Mouse (Mus musculus) hindbrain, embryonic 14.5 days (tissue): ENCODE data around the gene Stk10. TPM values are rescaled to one million over a fixed set of nuclear protein-coding genes. Genes with fewer than 3 reads are reported as not detected.

Experiments used
- ATAC-seq: fragments of 200-750 bp; cut with Nextera tagmentation; 2 replicates; pipeline ENCODE4 v1.8.0; 2017; ENCODE audit warnings: moderate number of reproducible peaks, mild to moderate bottlenecking, moderate TSS enrichment, moderate library complexity; ENCODE audit not compliant: low FRiP score
- DNase-seq: peaks from one replicate; pipeline ENCODE4 v3.0.0-alpha.2; 2015; ENCODE audit warnings: low spot score
- H3K27ac ChIP-seq: fragments of 300-500 bp; sonication (generic); 2 replicates; pipeline ENCODE4 v1.5.1; 2014; ENCODE audit warnings: mild to moderate bottlenecking, moderate library complexity
- H3K27me3 ChIP-seq: fragments of 300-500 bp; sonication (generic); 2 replicates; pipeline ENCODE4 v1.6.1; 2014; ENCODE audit warnings: mild to moderate bottlenecking, low read length, mixed read lengths; ENCODE audit not compliant: control insufficient read depth, insufficient read depth
- H3K36me3 ChIP-seq: fragments of 300-500 bp; sonication (generic); replicated peaks from 2 replicates; pipeline ENCODE4 v1.6.1; 2014; ENCODE audit not compliant: control insufficient read depth, insufficient read depth
- H3K4me1 ChIP-seq: fragments of 300-500 bp; sonication (generic); replicated peaks from 2 replicates; pipeline ENCODE4 v1.6.1; 2014; ENCODE audit warnings: antibody characterized with exemption, low read length, mixed read lengths; ENCODE audit not compliant: control insufficient read depth, insufficient read depth
- H3K4me2 ChIP-seq: fragments of 300-500 bp; sonication (generic); replicated peaks from 2 replicates; pipeline ENCODE4 v1.6.1; 2014; ENCODE audit warnings: mild to moderate bottlenecking, moderate library complexity
- H3K4me3 ChIP-seq: fragments of 300-500 bp; sonication (generic); replicated peaks from 2 replicates; pipeline ENCODE4 v1.5.1; 2014; ENCODE audit warnings: mild to moderate bottlenecking, low read length
- H3K9ac ChIP-seq: fragments of 300-500 bp; sonication (generic); 2 replicates; pipeline ENCODE4 v1.6.1; 2014
- H3K9me3 ChIP-seq: fragments of 300-500 bp; sonication (generic); 2 replicates; pipeline ENCODE4 v1.6.1; 2016; ENCODE audit warnings: low read length; ENCODE audit not compliant: control insufficient read depth
- WGBS: fragments of 180-500 bp; shearing (Covaris S2); extraction: QIAGEN DNeasy Blood & Tissue Kit; methylation state at CpG from one replicate; pipeline ENCODE4 v1.1.7; 2014; 5-methylcytosine and 5-hydroxymethylcytosine counted together
- polyA plus RNA-seq: library from polyadenylated mRNA; unstranded; fragments of >200 nt; fragmentation: Nextera tagmentation; extraction: Ambion mirVana; gene quantifications from 2 replicates; pipeline ENCODE4 v1.2.1, GENCODE M21; 2014

The Stk10 gene
- polyA plus RNA-seq, 1 experiment from 2014 or later: 2.2 TPM

- no peak overlapping the region for H3K4me3 ChIP-seq
- no peaks in the 10 kb centered on the region for H3K36me3 ChIP-seq
- H3K27ac ChIP-seq: no peak overlapping the region
- no peak for ATAC-seq
- 85% methylated on average over 6 of the region's 6 CpGs for WGBS
- no peak overlapping the region for H3K9ac ChIP-seq
- no peak for DNase-seq
- peaks cover 8% of the 10 kb centered on the region for H3K4me1 ChIP-seq
- H3K27me3 ChIP-seq: no peaks in the 10 kb centered on the region
- H3K4me2 ChIP-seq: no peak overlapping the region
- H3K9me3 ChIP-seq: no peaks in the 10 kb centered on the region
These were observed 38.0 kb downstream of the Stk10 start for GRCm38 (mm10) chr11:32571103-32571502.

GRCm38 (mm10) chr11:32573669-32574068 is 40.6 kb downstream of the Stk10 start:
- no peak for DNase-seq
- Histone ChIP-seq H3K4me1 (no peaks in the 10 kb centered on the region), H3K27ac (no peak overlapping the region), H3K27me3 (no peaks in the 10 kb centered on the region), H3K36me3 (no peaks in the 10 kb centered on the region), H3K9ac (no peak overlapping the region), H3K4me3 (no peak overlapping the region), H3K9me3 (no peaks in the 10 kb centered on the region), H3K4me2 (no peak overlapping the region)
- WGBS: 93% methylated on average over 2 of the region's 2 CpGs
- ATAC-seq: no peak

- Histone ChIP-seq H3K4me1 (no peaks in the 10 kb centered on the region), H3K27me3 (no peaks in the 10 kb centered on the region), H3K4me2 (no peak overlapping the region), H3K27ac (peak overlapping the region; percentile 70), H3K36me3 (no peaks in the 10 kb centered on the region), H3K9ac (no peak overlapping the region), H3K9me3 (no peaks in the 10 kb centered on the region), H3K4me3 (no peak overlapping the region)
- no peak for ATAC-seq
- 81% methylated on average over 6 of the region's 6 CpGs for WGBS
- no peak for DNase-seq
These were observed 43.1 kb downstream of the Stk10 start for GRCm38 (mm10) chr11:32575964-32576759.

GRCm38 (mm10) chr11:32576760-32577050 is 43.6 kb downstream of the Stk10 start:
- no peak for ATAC-seq
- Histone ChIP-seq H3K36me3 (no peaks in the 10 kb centered on the region), H3K27me3 (no peaks in the 10 kb centered on the region), H3K9ac (no peak overlapping the region), H3K4me2 (no peak overlapping the region), H3K4me1 (no peaks in the 10 kb centered on the region), H3K27ac (peak overlapping the region; percentile 70), H3K9me3 (no peaks in the 10 kb centered on the region), H3K4me3 (no peak overlapping the region)
- WGBS: 62% methylated on average over 5 of the region's 5 CpGs
- no peak for DNase-seq

- ATAC-seq: no peak
- Histone ChIP-seq H3K9ac (no peak overlapping the region), H3K4me1 (no peaks in the 10 kb centered on the region), H3K27ac (no peak overlapping the region), H3K36me3 (no peaks in the 10 kb centered on the region), H3K9me3 (no peaks in the 10 kb centered on the region), H3K4me3 (no peak overlapping the region), H3K4me2 (no peak overlapping the region), H3K27me3 (no peaks in the 10 kb centered on the region)
- no peak for DNase-seq
- WGBS: 82% methylated on average over 16 of the region's 16 CpGs
These were observed 47.3 kb downstream of the Stk10 start for GRCm38 (mm10) chr11:32580305-32580947.

- ATAC-seq (no peak), DNase-seq (no peak)
- no peaks in the 10 kb centered on the region for H3K9me3 ChIP-seq
- no peaks in the 10 kb centered on the region for H3K36me3 ChIP-seq
- no peak overlapping the region for H3K4me2 ChIP-seq
- no peak overlapping the region for H3K9ac ChIP-seq
- H3K4me3 ChIP-seq: no peak overlapping the region
- WGBS: 44% methylated on average over 2 of the region's 2 CpGs
- H3K27ac ChIP-seq: no peak overlapping the region
- H3K27me3 ChIP-seq: no peaks in the 10 kb centered on the region
- H3K4me1 ChIP-seq: no peaks in the 10 kb centered on the region
These were observed 47.9 kb downstream of the Stk10 start for GRCm38 (mm10) chr11:32581031-32581430.

GRCm38 (mm10) chr11:32582813-32583212 is 49.7 kb downstream of the Stk10 start:
- no peak overlapping the region for H3K4me2 ChIP-seq
- no peak overlapping the region for H3K4me3 ChIP-seq
- ATAC-seq: no peak
- H3K27me3 ChIP-seq: no peaks in the 10 kb centered on the region
- H3K9ac ChIP-seq: no peak overlapping the region
- WGBS: 70% methylated on average over 5 of the region's 5 CpGs
- no peak for DNase-seq
- no peaks in the 10 kb centered on the region for H3K4me1 ChIP-seq
- H3K36me3 ChIP-seq: no peaks in the 10 kb centered on the region
- H3K27ac ChIP-seq: no peak overlapping the region
- H3K9me3 ChIP-seq: no peaks in the 10 kb centered on the region

- H3K27ac ChIP-seq: no peak overlapping the region
- no peak for DNase-seq
- no peak overlapping the region for H3K4me2 ChIP-seq
- H3K27me3 ChIP-seq: no peaks in the 10 kb centered on the region
- H3K9ac ChIP-seq: no peak overlapping the region
- H3K4me1 ChIP-seq: no peaks in the 10 kb centered on the region; the same call in 1 of the 2 replicates
- no peak for ATAC-seq
- H3K9me3 ChIP-seq: no peaks in the 10 kb centered on the region
- H3K36me3 ChIP-seq: no peaks in the 10 kb centered on the region
- H3K4me3 ChIP-seq: no peak overlapping the region
- 66% methylated on average over 6 of the region's 6 CpGs for WGBS
These were observed 52.9 kb downstream of the Stk10 start for GRCm38 (mm10) chr11:32585996-32586395.

- H3K9ac ChIP-seq: peak overlapping the region; percentile 24
- H3K36me3 ChIP-seq: no peaks in the 10 kb centered on the region
- H3K4me1 ChIP-seq: no peaks in the 10 kb centered on the region; the same call in 1 of the 2 replicates
- 77% methylated on average over 17 of the region's 17 CpGs for WGBS
- H3K27me3 ChIP-seq: no peaks in the 10 kb centered on the region
- DNase-seq: no peak
- no peaks in the 10 kb centered on the region for H3K9me3 ChIP-seq
- H3K4me2 ChIP-seq: no peak overlapping the region
- no peak for ATAC-seq
- H3K4me3 ChIP-seq: no peak overlapping the region
- no peak overlapping the region for H3K27ac ChIP-seq
These were observed 54.3 kb downstream of the Stk10 start for GRCm38 (mm10) chr11:32587191-32588089.
